Mouse (Mus musculus): ENCODE results near the gene Akap2. TPM values are rescaled to one million over a fixed set of nuclear protein-coding genes. Genes with fewer than 3 reads are reported as not detected.
A peak's percentile ranks its signal among the peaks of the same experiment; 100 is the strongest.
"Not testable (repeated sequence)": the region's sequence is repeated elsewhere in the genome, so short reads cannot be mapped to it uniquely, and the experiment has no call there.

Gene Akap2
- total RNA-seq, 2 experiments from 2014 or later: 90.7 to 99.5 TPM

DNA sequence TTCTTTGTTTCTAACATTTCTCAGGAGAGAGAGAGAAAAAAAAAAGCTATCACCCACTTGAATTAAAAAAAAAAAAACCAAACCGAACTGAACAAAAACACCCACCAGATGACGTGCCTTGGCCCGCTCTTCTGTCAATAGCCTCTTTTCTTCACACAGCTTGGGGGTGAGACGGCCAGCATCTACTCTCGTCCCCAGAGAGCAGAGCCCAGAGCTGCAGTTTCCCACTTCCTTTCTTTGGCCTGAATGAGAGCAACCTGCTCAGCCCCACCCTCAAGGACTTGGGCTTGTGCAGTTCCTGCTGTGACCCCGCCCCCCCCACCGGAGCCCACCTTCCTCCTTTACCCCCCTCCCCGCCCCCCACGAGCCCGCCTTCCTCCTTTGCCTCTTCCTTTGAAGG lies 150.0 kb downstream of the Akap2 start:
- DNase-seq: peak in 1 of 2 experiments; percentile 37

- no peak for DNase-seq
These were observed 161.7 kb downstream of the Akap2 start for GRCm38 (mm10) chr4:57879137-57879536.

DNA sequence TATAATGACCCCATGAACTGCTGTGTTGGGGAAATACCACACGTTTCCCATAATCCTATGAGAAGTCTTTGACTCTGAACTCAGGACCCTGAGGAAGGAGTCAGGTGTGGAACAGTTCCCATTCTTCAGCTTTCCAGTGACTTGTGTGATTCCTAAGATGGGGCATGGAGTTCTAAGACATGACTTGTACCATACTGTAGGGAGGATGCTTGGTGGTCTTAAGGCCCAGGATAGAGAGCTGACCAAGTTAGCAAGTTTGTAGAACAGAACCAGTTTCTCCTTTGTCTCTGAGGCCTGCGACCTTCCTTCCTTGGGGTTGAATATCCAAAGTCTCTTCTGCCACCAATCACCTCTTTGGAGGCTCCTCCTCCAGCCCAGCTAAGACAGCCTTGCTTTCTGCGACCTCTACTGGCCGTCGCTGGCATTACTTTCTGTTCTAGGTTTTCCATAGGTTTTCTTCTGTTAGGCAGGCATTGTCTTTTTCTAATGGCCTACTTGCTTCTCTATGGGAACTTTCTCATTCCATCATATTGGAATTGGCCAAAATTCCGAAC lies 162.4 kb downstream of the Akap2 start:
- DNase-seq: peak; percentile 78 to 93

DNA sequence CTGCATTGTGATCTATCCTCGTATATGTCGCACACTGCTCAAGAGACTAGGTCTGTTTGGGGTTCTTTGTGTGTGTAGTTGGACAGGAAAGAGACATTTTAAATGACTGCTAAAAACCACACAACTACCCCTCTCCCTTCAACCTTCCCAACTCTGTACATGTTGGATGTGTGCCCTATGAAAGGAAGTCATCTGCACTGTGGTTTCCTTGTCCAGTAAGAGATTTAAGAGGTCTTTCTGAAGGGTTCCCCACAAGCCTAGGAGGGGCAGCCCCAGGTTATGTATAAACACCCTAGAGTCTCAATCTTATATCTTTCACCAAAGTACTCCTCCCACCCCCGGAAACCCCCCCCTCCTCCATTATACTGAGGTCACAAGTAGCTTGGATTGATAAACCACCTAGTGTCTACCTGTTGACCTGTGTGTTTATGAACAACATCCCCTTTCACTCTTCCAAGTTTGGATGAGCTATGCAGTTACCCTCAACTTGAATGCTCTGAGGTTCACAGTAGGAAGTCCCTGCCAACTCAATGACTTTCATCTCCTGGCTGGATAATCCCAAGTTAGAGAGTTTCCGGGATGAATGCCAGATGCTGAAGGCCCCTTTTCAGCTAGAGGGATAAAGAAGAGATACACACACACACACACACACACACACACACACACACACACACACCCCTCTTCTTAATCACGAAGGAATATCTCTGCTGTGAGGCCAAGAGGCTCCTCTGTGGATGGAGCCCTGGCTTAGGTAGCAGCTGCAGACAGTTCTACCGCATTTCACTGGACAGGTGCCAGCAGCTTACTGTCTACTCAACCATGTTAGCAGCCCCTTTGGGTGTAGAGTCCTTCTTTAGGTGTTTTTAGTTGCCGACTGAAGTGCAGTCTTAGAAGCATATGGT lies 166.3 kb downstream of the Akap2 start:
- DNase-seq: peak; percentile 55 to 64

DNA sequence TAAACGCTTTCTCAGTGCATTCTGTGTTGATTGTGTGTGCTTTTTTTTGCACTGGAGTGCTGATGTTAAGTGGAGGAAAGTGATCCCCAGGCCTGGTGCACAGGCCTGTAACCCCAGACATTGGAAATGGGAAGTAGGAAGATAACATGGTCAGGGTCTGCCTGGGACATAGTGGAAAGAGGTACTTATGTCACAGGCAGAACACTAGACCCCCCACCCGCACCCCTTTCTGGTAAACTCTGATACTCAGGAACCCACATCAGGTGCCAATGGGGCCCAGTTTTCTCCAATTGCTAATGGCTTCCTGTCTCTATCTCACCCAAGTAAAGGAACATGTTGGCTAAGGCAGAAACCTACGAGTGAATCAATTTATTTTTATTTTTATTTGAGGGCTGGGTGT lies 167.1 kb downstream of the Akap2 start:
- DNase-seq: no peak

DNA sequence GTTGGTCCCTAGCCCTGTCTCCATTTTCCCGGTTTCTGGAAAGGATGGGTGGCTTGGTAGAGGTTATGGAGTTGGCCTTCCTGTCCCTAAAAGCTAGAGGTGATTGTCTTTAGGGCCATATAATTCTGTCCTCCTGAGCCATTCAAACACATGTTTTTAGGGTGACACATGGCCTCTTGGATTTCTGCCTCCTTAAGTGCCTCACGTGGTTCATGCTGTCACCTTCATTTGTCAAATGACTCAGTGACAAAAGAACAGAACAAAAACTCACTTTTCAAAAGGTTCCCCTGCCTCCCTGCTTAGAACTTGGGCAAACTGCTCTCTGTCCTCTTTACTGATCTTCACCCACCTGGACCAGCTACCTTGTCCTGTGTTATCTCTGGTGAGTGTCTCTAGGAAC lies 167.7 kb downstream of the Akap2 start:
- no peak for DNase-seq

GRCm38 (mm10) chr4:57886066-57886887 lies 168.8 kb downstream of the Akap2 start:
- DNase-seq: peak; percentile 31 to 60

DNA sequence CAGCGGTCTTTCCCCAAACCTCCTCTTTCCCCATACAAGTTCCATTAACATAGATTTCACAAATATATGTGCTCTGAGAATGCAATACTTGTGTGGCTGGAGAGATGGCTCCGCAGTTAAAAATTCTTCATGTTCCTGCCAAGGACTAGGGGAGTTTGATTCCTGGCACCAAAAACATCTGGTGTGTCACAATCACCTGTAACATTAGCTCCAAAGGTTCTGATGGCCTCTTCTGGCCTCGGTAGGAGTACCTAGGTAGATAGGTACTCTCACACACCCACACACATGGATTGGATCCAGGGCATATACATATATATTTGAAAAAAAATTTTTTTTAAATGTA lies 169.4 kb downstream of the Akap2 start:
- DNase-seq: no peak

DNA sequence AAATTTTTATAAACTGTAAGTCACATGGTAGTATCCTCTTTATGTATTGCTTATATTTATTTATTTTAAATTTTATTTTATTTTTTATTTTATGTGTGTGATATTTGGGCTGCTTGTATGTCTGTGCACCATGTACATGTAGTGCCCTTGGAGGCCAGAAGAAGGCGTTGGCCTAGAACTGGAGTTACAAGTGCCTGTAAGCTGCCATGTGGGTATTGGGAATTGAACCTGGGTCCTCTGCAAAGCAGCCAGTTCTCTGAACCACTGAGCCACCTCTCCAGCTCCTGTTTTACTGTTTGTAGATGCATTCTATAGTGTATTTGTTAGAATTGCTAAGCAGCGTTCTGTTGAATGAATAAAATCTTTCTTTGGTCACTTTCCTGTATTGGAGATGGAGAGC lies 170.8 kb downstream of the Akap2 start:
- DNase-seq: no peak

GRCm38 (mm10) chr4:57888978-57889377 lies 171.5 kb downstream of the Akap2 start:
- not testable (repeated sequence) for DNase-seq

DNA sequence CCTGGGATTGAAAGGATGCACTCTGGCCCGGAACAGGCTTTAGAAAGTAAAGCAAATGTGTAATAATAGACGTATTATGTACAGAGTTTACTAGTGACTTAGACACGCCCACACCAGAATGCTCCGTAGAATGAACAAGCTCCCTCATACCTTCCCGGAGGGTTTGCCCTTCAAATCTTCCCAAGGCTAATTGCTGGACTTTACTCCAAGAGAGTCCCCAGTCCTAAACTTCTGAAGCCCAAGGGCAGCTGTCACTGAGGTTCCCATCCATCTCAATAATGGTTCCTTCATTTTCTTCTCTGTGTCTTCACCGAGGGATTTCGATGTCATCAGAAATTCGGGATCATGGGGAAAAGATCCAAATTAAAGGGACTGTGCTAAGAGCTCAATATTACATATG lies 172.3 kb downstream of the Akap2 start:
- no peak for DNase-seq

- no peak for DNase-seq
These were observed 174.6 kb downstream of the Akap2 start for GRCm38 (mm10) chr4:57892001-57892586.

DNA sequence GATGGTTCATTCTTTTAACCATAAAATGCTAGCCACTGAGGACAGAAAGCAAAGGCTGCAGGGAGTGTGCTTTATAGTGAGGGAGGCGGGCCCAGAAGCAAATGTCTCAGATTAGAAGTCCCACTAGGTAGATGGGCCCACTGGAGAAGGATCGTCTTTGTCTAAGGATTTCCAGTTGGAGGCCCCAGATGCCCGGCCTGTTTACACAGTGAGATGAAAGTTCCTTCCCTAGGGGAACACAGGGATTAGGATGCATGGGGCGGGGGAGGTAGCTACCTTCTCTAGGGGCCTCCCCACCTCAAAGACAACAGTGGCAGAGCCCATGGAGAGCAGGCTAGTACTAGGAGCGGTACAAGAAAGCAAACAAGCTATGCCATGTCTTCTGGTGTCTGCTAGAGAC lies 177.7 kb downstream of the Akap2 start:
- DNase-seq: no peak

DNA sequence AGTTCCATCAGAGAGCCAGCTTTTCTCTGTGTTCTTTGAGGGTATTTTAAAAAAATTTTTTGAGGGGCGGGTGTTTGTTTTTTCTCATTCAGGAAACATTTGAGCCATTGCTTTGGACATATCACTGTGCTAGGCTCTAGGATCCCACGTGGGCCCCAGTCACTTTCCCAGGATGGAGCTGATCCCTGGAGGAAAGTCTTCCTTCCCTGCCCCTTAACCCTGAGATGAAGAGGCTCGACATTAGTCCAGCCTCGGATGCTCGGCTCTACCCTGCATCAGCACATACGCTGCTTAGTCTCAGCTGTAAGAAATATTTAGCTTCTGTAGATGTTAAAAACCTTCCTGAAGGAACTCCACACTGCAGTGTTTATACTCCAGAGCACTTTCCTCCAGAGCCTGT lies 178.4 kb downstream of the Akap2 start:
- DNase-seq: peak in 1 of 2 experiments; percentile 50

GRCm38 (mm10) chr4:57896631-57897030 lies 179.2 kb downstream of the Akap2 start:
- DNase-seq: no peak

GRCm38 (mm10) chr4:57901210-57901609 lies 183.8 kb downstream of the Akap2 start:
- DNase-seq: peak; percentile 35 to 64

GRCm38 (mm10) chr4:57902619-57903018 lies 185.2 kb downstream of the Akap2 start:
- DNase-seq: no peak

DNA sequence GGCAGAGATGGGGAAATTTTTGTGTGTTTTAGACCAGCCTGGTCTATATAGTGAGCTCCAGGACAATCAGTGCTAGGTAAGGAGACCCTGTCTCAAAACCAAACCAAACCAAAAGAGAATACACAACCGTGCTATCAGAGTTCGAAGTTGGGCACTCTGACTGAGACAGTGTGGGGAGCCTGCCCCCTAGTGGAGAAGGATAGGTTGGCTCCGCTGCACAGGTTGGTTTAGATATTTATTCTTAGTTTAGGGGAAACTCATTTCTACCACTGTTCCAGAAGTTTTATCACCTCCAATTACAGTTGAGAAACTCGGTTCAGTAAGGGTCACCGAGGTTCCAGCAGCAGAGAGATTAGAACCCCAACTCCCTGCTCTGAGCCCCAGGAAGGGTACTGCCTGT lies 186.8 kb downstream of the Akap2 start:
- DNase-seq: peak; percentile 57 to 89

DNA sequence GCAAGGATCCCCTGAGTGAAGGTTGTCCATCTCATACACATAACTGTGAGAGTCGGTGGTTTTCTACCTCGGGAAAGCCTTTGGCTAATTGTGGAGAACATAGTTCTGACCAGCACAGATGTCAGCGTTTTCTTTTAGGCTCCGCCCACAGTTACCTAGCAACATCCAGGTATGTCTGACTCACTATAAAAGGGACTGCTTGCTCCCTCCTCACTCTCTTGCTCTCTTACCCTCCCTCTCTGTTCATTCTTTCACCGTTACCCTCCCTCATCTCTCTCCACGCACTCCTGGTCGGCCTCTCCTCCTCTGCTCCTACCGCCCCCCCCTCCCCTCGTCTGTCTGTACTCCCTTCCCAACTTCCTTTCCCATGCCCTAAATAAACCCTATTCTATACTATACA lies 187.2 kb downstream of the Akap2 start:
- DNase-seq: no peak

DNA sequence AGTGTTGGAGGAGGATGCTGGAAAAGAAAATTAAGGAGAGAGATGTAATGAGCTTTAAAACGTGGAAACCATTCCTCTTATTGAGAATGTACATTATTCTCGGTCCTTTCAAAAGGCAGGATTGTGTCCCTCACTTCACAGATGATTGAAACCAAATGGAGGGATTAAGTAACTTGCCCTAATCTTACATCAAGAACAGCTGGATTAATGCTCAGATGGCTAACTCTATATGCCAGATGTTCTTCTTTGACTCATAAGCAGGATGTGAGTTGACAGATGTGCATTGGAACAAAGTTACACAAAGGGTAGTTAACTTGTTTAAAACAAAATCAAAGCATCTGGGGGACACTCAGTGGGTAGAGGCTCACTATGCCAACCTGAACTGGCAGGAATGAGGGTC lies 189.3 kb downstream of the Akap2 start:
- DNase-seq: no peak

GRCm38 (mm10) chr4:57908860-57909259 lies 191.4 kb downstream of the Akap2 start:
- no peak for DNase-seq

DNA sequence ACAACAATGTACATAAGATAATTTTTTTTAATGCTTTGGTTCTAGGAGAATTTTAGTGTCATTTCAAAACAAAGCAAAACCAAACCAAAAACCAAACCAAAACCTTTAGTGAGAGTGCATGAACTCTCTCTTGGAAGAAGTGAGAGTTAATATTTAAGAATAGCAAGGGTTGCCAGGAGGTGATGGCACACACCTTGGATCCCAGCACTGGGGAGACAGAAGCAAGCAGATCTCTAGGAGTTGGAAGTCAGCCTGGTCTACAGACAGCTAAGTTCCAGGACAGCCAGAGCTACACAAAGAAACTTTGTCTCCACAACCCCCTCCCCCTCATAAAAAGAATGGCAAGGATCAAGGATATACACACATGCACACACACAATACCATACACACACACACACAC lies 195.6 kb downstream of the Akap2 start:
- no peak for DNase-seq
